Mouse (Mus musculus) liver, embryonic 16.5 days (tissue): ENCODE measurements around the gene Olfr873. TPM values are rescaled to one million over a fixed set of nuclear protein-coding genes. Genes with fewer than 3 reads are reported as not detected.
"Not testable (repeated sequence)": the region's sequence is repeated elsewhere in the genome, so short reads cannot be mapped to it uniquely, and the experiment has no call there.

Experiments used
- ATAC-seq: fragments of 200-750 bp; cut with Nextera tagmentation; 2 replicates; pipeline ENCODE4 v1.8.0; 2017; ENCODE audit warnings: low read depth, mild to moderate bottlenecking, moderate number of reproducible peaks, moderate library complexity
- H3K27ac ChIP-seq: fragments of 300-500 bp; sonication (generic); 2 replicates; pipeline ENCODE4 v1.5.1; 2014; ENCODE audit warnings: mild to moderate bottlenecking, low read length
- H3K27me3 ChIP-seq: fragments of 300-500 bp; sonication (generic); 2 replicates; pipeline ENCODE4 v1.6.1; 2014; ENCODE audit warnings: low read depth, low read length, mixed read lengths; ENCODE audit not compliant: control insufficient read depth, insufficient read depth
- H3K36me3 ChIP-seq: fragments of 300-500 bp; sonication (generic); 2 replicates; pipeline ENCODE4 v1.6.1; 2014; ENCODE audit warnings: mild to moderate bottlenecking; ENCODE audit not compliant: control insufficient read depth, insufficient read depth
- H3K4me1 ChIP-seq: fragments of 300-500 bp; sonication (generic); 2 replicates; pipeline ENCODE4 v1.6.1; 2014; ENCODE audit warnings: low read depth, low read length, mixed read lengths; ENCODE audit not compliant: control insufficient read depth
- H3K4me2 ChIP-seq: fragments of 300-500 bp; sonication (generic); 2 replicates; pipeline ENCODE4 v1.6.1; 2014; ENCODE audit warnings: low read depth, low read length, mixed read lengths
- H3K4me3 ChIP-seq: fragments of 300-500 bp; sonication (generic); 2 replicates; pipeline ENCODE4 v1.5.1; 2014; ENCODE audit warnings: low read depth, mild to moderate bottlenecking, low read length
- H3K9ac ChIP-seq: fragments of 300-500 bp; sonication (generic); 2 replicates; pipeline ENCODE4 v1.6.1; 2014; ENCODE audit warnings: low read depth, low read length
- H3K9me3 ChIP-seq: fragments of 300-500 bp; sonication (generic); replicated peaks from 2 replicates; pipeline ENCODE4 v1.6.1; 2016; ENCODE audit warnings: low read length; ENCODE audit not compliant: control insufficient read depth
- WGBS: fragments of 180-500 bp; shearing (Covaris S2); extraction: QIAGEN DNeasy Blood & Tissue Kit; methylation state at CpG from one replicate; pipeline ENCODE4 v1.1.7; 2014; ENCODE audit not compliant: insufficient replicate concordance; 5-methylcytosine and 5-hydroxymethylcytosine counted together
- polyA plus RNA-seq: library from polyadenylated mRNA; unstranded; fragments of >200 nt; fragmentation: Nextera tagmentation; extraction: Ambion mirVana; gene quantifications from 2 replicates; pipeline ENCODE4 v1.2.1, GENCODE M21; 2015

Gene Olfr873
- not detected in 2 replicates for polyA plus RNA-seq

DNA sequence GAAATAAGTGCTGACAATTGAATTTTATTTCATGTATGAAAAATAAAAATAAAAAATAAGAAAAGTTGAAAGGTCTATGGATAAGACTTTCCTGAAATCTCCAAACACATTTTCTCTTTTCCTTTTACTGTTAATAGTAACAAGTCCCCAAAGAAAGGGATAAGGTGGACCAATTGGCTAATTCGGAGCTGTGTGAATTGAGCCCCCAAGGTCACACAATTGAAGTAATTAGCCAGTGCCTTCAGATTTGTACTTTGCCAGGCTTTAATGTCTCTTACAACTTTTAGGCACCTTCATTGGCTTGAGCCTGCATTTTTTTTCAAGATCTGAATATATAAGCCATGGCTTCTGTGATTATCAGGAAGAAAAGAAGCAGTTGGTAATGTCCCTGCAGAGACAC lies at the start of gene Olfr873:
Gene Olfr873 (plus strand): TSS at position 301 of the 400 bp plus-strand sequence.
- WGBS = 52% methylated on average over 1 of the region's 1 CpGs
- H3K4me2 ChIP-seq = no peak within 1 kb of the TSS
- H3K27me3 ChIP-seq = no peaks in the 10 kb centered on the region
- H3K27ac ChIP-seq = no peak within 1 kb of the TSS
- no peak within 1 kb of the TSS for H3K4me3 ChIP-seq
- no peak for ATAC-seq
- no peak within 1 kb of the TSS for H3K9ac ChIP-seq
- H3K36me3 ChIP-seq = no peaks in the 10 kb centered on the region
- no peaks in the 10 kb centered on the region for H3K9me3 ChIP-seq
- H3K4me1 ChIP-seq = no peaks in the 10 kb centered on the region

DNA sequence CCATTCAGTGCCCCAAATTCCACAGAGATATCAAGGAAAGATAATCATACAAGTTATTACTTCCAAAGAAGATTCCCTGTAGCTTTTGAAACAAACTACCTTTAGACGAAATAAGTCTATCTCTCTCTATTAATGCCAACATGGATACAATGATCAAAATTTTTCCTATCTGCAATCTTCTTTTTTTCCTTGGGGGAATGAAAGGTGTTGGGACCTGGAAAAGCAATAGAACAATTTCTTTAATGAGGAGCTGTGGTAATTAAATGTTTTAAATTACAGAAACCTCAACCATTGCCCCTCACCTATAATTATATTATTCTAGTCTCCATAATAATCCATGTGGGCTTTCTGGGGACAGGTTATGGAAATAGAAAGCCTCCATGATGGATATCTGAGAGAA lies 16.3 kb upstream of the Olfr873 start, which contains the start of gene Olfr39:
Gene Olfr39 (plus strand): TSS at position 301 of the 400 bp plus-strand sequence.
- WGBS = 58% methylated on average over 1 of the region's 1 CpGs
- H3K4me2 ChIP-seq = no peak within 1 kb of the TSS
- no peaks in the 10 kb centered on the region for H3K36me3 ChIP-seq

DNA sequence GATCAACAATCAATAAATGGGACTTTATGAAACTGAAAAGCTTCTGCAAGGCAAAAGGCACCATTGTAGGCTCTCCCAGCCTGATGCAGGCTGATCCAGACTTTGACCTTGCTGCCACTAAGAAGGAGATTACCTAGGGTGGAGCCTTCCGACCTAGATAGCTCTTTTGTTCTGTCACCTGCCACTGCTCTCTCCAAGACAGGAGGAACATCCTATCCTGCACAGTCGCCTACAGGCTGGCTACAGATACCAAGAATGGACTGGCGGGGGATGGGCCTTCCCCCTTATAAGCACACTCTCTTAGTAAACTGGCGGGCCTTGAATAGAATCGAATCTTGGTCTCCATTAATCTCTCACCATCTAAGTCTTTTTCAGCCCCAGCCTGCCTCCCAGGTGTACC lies 2.8 kb upstream of the Olfr873 start:
- H3K9me3 ChIP-seq, H3K36me3 ChIP-seq, H3K4me1 ChIP-seq, H3K9ac ChIP-seq, H3K4me3 ChIP-seq, H3K27me3 ChIP-seq, ATAC-seq, H3K27ac ChIP-seq, H3K4me2 ChIP-seq: not testable (repeated sequence)
- 58% methylated on average over 5 of the region's 5 CpGs for WGBS

More for the DNA sequence above, 16.3 kb upstream of the Olfr873 start, which contains the start of gene Olfr39:
- Histone ChIP-seq H3K4me3 (no peak within 1 kb of the TSS), H3K4me1 (no peaks in the 10 kb centered on the region), H3K27me3 (no peaks in the 10 kb centered on the region), H3K9me3 (no peaks in the 10 kb centered on the region), H3K9ac (no peak within 1 kb of the TSS), H3K27ac (no peak within 1 kb of the TSS)
- no peak for ATAC-seq

DNA sequence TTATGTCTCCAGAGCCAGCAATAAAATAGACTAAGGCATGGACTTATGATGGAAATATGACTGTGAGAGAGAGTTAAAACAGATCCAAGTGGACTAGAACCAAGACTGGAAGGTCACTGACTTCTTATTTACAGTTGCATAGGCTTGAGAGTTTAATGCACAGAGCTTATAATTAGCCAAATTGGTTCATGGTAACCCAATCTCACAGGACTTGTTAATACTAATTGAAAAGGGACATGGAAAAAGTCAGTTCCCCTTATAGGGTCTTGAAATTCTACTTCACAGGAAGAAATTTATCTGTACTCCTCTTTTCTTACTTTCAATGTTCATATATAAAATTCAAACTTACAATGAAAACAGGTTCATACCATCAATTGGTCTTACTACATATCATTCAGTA lies 37.7 kb downstream of the Olfr873 start, which contains the start of gene Olfr18:
Gene Olfr18 (minus strand): TSS at position 101 of the 400 bp plus-strand sequence.
- H3K4me3 ChIP-seq = no peak within 1 kb of the TSS
- no peak within 1 kb of the TSS for H3K27ac ChIP-seq
- no peak within 1 kb of the TSS for H3K4me2 ChIP-seq
- ATAC-seq = no peak
- no peaks in the 10 kb centered on the region for H3K9me3 ChIP-seq
- H3K36me3 ChIP-seq = no peaks in the 10 kb centered on the region
- H3K4me1 ChIP-seq = no peaks in the 10 kb centered on the region
- no peak within 1 kb of the TSS for H3K9ac ChIP-seq
- H3K27me3 ChIP-seq = no peaks in the 10 kb centered on the region

DNA sequence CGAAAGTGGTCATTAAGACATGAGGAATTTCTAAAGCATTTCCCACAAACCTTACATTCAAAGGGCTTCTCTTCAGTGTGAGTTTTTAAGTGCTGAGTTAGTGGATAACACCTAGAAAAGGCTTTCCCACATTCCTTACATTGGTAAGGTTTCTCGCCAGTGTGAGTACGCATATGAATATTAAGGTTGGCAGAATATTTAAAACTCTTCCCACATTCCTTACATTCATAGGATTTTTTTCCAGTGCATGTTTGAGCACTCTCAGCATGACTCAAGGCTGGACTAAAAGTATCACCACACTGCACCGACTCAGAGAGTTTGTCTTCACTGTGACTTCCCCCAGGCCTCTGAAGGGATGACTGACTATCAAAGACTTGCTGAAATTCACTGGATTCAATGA lies 50.2 kb downstream of the Olfr873 start:
- no peak for ATAC-seq
- Histone ChIP-seq H3K4me1 (no peaks in the 10 kb centered on the region), H3K4me3 (no peak overlapping the region), H3K4me2 (no peak overlapping the region), H3K27ac (no peak overlapping the region), H3K9ac (no peak overlapping the region), H3K9me3 (no peaks in the 10 kb centered on the region), H3K36me3 (peaks cover 9% of the 10 kb centered on the region; the same call in 1 of the 2 replicates), H3K27me3 (no peaks in the 10 kb centered on the region)
- WGBS = 79% methylated on average over 4 of the region's 4 CpGs

Other genes with a start within 250 kb of the Olfr873 start
- gene Olfr867, start 241.0 kb upstream of the Olfr873 start, polyA plus RNA-seq = not detected in 2 replicates
- gene Olfr868, start 199.9 kb upstream of the Olfr873 start, polyA plus RNA-seq = not detected in 2 replicates
- not detected in 2 replicates for gene Olfr869, start 169.5 kb upstream of the Olfr873 start, polyA plus RNA-seq
- gene Olfr870, start 124.5 kb upstream of the Olfr873 start, polyA plus RNA-seq = not detected in 2 replicates
- not detected in 2 replicates for gene Olfr871, start 86.3 kb upstream of the Olfr873 start, polyA plus RNA-seq
- gene Olfr872, start 61.4 kb upstream of the Olfr873 start, polyA plus RNA-seq = not detected in 2 replicates
- gene Olfr39, start 16.2 kb upstream of the Olfr873 start, polyA plus RNA-seq = not detected in 2 replicates
- not detected in 2 replicates for gene Olfr18, start 37.6 kb downstream of the Olfr873 start, polyA plus RNA-seq
- 7.8 and 9.6 TPM in 2 replicates for gene Zfp560, start 86.6 kb downstream of the Olfr873 start, polyA plus RNA-seq
- gene Zfp26, start 161.6 kb downstream of the Olfr873 start, polyA plus RNA-seq = 3.8 and 4.7 TPM in 2 replicates
- gene Zfp426, start 194.2 kb downstream of the Olfr873 start, polyA plus RNA-seq = 6.4 and 8.4 TPM in 2 replicates
- gene Zfp266, start 222.9 kb downstream of the Olfr873 start, polyA plus RNA-seq = 12.0 and 13.5 TPM in 2 replicates